Mouse (Mus musculus) hindbrain, embryonic 13.5 days (tissue): Measurements from ENCODE around the gene Xrcc1. TPM values are rescaled to one million over a fixed set of nuclear protein-coding genes. Genes with fewer than 3 reads are reported as not detected.

Experiments used
- ATAC-seq: fragments of 200-750 bp; cut with Nextera tagmentation; 2 replicates; pipeline ENCODE4 v1.8.0; 2017; ENCODE audit warnings: moderate TSS enrichment; ENCODE audit not compliant: low FRiP score
- H3K27ac ChIP-seq: fragments of 300-500 bp; sonication (generic); 2 replicates; pipeline ENCODE4 v1.5.1; 2015; ENCODE audit warnings: inconsistent platforms, mild to moderate bottlenecking, moderate library complexity
- H3K27me3 ChIP-seq: fragments of 300-500 bp; sonication (generic); 2 replicates; pipeline ENCODE4 v1.6.1; 2015; ENCODE audit warnings: mild to moderate bottlenecking, inconsistent platforms
- H3K36me3 ChIP-seq: fragments of 300-500 bp; sonication (generic); 2 replicates; pipeline ENCODE4 v1.6.1; 2015; ENCODE audit warnings: mild to moderate bottlenecking, inconsistent platforms
- H3K4me1 ChIP-seq: fragments of 300-500 bp; sonication (generic); replicated peaks from 2 replicates; pipeline ENCODE4 v1.6.1; 2015; ENCODE audit warnings: inconsistent platforms
- H3K4me2 ChIP-seq: fragments of 300-500 bp; sonication (generic); 2 replicates; pipeline ENCODE4 v1.6.1; 2015; ENCODE audit warnings: inconsistent platforms, mild to moderate bottlenecking, moderate library complexity
- H3K4me3 ChIP-seq: fragments of 300-500 bp; sonication (generic); 2 replicates; pipeline ENCODE4 v1.5.1; 2015; ENCODE audit warnings: mild to moderate bottlenecking, inconsistent platforms
- H3K9ac ChIP-seq: fragments of 300-500 bp; sonication (generic); 2 replicates; pipeline ENCODE4 v1.6.1; 2015; ENCODE audit warnings: mild to moderate bottlenecking, inconsistent platforms
- H3K9me3 ChIP-seq: fragments of 300-500 bp; sonication (generic); 2 replicates; pipeline ENCODE4 v1.6.1; 2016; ENCODE audit warnings: inconsistent platforms
- WGBS: fragments of 180-500 bp; shearing (Covaris S2); methylation state at CpG from one replicate; pipeline ENCODE4 v1.1.7; 2015; 5-methylcytosine and 5-hydroxymethylcytosine counted together
- polyA plus RNA-seq: library from polyadenylated mRNA; unstranded; fragments of >200 nt; fragmentation: Nextera tagmentation; extraction: Ambion mirVana; gene quantifications from 2 replicates; pipeline ENCODE4 v1.2.1, GENCODE M21; 2015

Gene Xrcc1
- polyA plus RNA-seq, 1 experiment from 2014 or later = 61.3 TPM

GRCm38 (mm10) chr7:24572455-24572854 is 26.4 kb downstream of the Xrcc1 start:
- Histone ChIP-seq H3K36me3 (peaks cover 38% of the 10 kb centered on the region), H3K4me2 (no peak overlapping the region), H3K27ac (no peak overlapping the region), H3K27me3 (no peaks in the 10 kb centered on the region), H3K9me3 (no peaks in the 10 kb centered on the region), H3K9ac (no peak overlapping the region), H3K4me1 (no peaks in the 10 kb centered on the region), H3K4me3 (no peak overlapping the region)
- ATAC-seq = no peak
- WGBS = 57% methylated on average over 5 of the region's 5 CpGs

GRCm38 (mm10) chr7:24574224-24574796 is 28.2 kb downstream of the Xrcc1 start:
- 63% methylated on average over 12 of the region's 12 CpGs for WGBS
- Histone ChIP-seq H3K4me1 (no peaks in the 10 kb centered on the region), H3K27ac (no peak overlapping the region), H3K4me2 (no peak overlapping the region), H3K4me3 (no peak overlapping the region), H3K36me3 (peaks cover 24% of the 10 kb centered on the region), H3K9ac (0 out of 2 replicates have a peak overlapping the region, but pooled peaks have one; percentile 10), H3K9me3 (no peaks in the 10 kb centered on the region), H3K27me3 (no peaks in the 10 kb centered on the region)
- no peak for ATAC-seq

GRCm38 (mm10) chr7:24577811-24578210 is 31.7 kb downstream of the Xrcc1 start:
- no peak for ATAC-seq
- Histone ChIP-seq H3K9me3 (no peaks in the 10 kb centered on the region), H3K4me1 (no peaks in the 10 kb centered on the region), H3K27ac (no peak overlapping the region), H3K27me3 (no peaks in the 10 kb centered on the region), H3K4me3 (no peak overlapping the region), H3K4me2 (no peak overlapping the region), H3K36me3 (no peaks in the 10 kb centered on the region; the same call in 1 of the 2 replicates), H3K9ac (no peak overlapping the region)
- WGBS = 94% methylated on average over 10 of the region's 10 CpGs

GRCm38 (mm10) chr7:24584876-24585275 is 38.8 kb downstream of the Xrcc1 start:
- Histone ChIP-seq H3K27ac (no peak overlapping the region), H3K4me1 (peaks cover 16% of the 10 kb centered on the region), H3K36me3 (no peaks in the 10 kb centered on the region), H3K4me2 (no peak overlapping the region), H3K9ac (no peak overlapping the region), H3K27me3 (peaks cover 31% of the 10 kb centered on the region), H3K9me3 (no peaks in the 10 kb centered on the region), H3K4me3 (no peak overlapping the region)
- no peak for ATAC-seq
- 88% methylated on average over 6 of the region's 6 CpGs for WGBS

- Histone ChIP-seq H3K9me3 (no peaks in the 10 kb centered on the region), H3K4me1 (peaks cover 16% of the 10 kb centered on the region), H3K36me3 (no peaks in the 10 kb centered on the region), H3K27ac (no peak overlapping the region), H3K4me2 (no peak overlapping the region), H3K9ac (no peak overlapping the region), H3K27me3 (peaks cover 31% of the 10 kb centered on the region), H3K4me3 (peak overlapping the region; percentile 5; the same call in 1 of the 2 replicates)
- no peak for ATAC-seq
- 45% methylated on average over 15 of the region's 16 CpGs for WGBS
Observed at GRCm38 (mm10) chr7:24585995-24586394, 39.9 kb downstream of the Xrcc1 start.

GRCm38 (mm10) chr7:24586828-24587227 is 40.7 kb downstream of the Xrcc1 start:
- H3K4me2 ChIP-seq = peak overlapping the region; percentile 62
- peak overlapping the region; percentile 89 for H3K9ac ChIP-seq
- no peaks in the 10 kb centered on the region for H3K9me3 ChIP-seq
- 9% methylated on average over 8 of the region's 8 CpGs for WGBS
- H3K4me1 ChIP-seq = peaks cover 16% of the 10 kb centered on the region
- peak; percentile 74 for ATAC-seq
- H3K4me3 ChIP-seq = peak overlapping the region; percentile 56
- H3K27me3 ChIP-seq = peaks cover 31% of the 10 kb centered on the region
- H3K27ac ChIP-seq = no peak overlapping the region
- H3K36me3 ChIP-seq = no peaks in the 10 kb centered on the region

GRCm38 (mm10) chr7:24587330-24588105 is 41.4 kb downstream of the Xrcc1 start, which contains the start of the genes Ethe1 and Zfp575:
Ethe1 (plus strand) TSS chr7:24587543.
Zfp575 (minus strand) TSS chr7:24587641.
- Histone ChIP-seq H3K9ac (peak within 1 kb of the TSS; percentile 89), H3K4me2 (peak within 1 kb of the TSS; percentile 62), H3K27me3 (peaks cover 31% of the 10 kb centered on the region), H3K4me1 (peaks cover 16% of the 10 kb centered on the region), H3K9me3 (no peaks in the 10 kb centered on the region), H3K4me3 (peak within 1 kb of the TSS; percentile 56), H3K27ac (peak within 1 kb of the TSS; percentile 70), H3K36me3 (no peaks in the 10 kb centered on the region)
- 7% methylated on average over 28 of the region's 30 CpGs for WGBS
- peak; percentile 80 for ATAC-seq

GRCm38 (mm10) chr7:24588336-24588735 is 42.2 kb downstream of the Xrcc1 start:
- H3K27ac ChIP-seq = no peak overlapping the region
- H3K4me3 ChIP-seq = no peak overlapping the region
- WGBS = 94% methylated on average over 13 of the region's 13 CpGs
- ATAC-seq = no peak
- H3K9ac ChIP-seq = no peak overlapping the region
- H3K27me3 ChIP-seq = peaks cover 31% of the 10 kb centered on the region
- no peaks in the 10 kb centered on the region for H3K9me3 ChIP-seq
- H3K36me3 ChIP-seq = no peaks in the 10 kb centered on the region
- H3K4me1 ChIP-seq = peaks cover 18% of the 10 kb centered on the region
- no peak overlapping the region for H3K4me2 ChIP-seq

- Histone ChIP-seq H3K9ac (no peak overlapping the region), H3K27me3 (peaks cover 22% of the 10 kb centered on the region), H3K4me2 (no peak overlapping the region), H3K4me3 (no peak overlapping the region), H3K36me3 (no peaks in the 10 kb centered on the region), H3K4me1 (peaks cover 25% of the 10 kb centered on the region), H3K9me3 (no peaks in the 10 kb centered on the region), H3K27ac (no peak overlapping the region)
- no peak for ATAC-seq
- 78% methylated on average over 5 of the region's 5 CpGs for WGBS
Observed at GRCm38 (mm10) chr7:24591735-24592134, 45.6 kb downstream of the Xrcc1 start.

GRCm38 (mm10) chr7:24592163-24592562 is 46.1 kb downstream of the Xrcc1 start:
- Histone ChIP-seq H3K27ac (no peak overlapping the region; the same call in 1 of the 2 replicates), H3K27me3 (peaks cover 19% of the 10 kb centered on the region), H3K4me3 (no peak overlapping the region), H3K4me1 (peaks cover 21% of the 10 kb centered on the region), H3K9ac (no peak overlapping the region), H3K9me3 (no peaks in the 10 kb centered on the region), H3K36me3 (no peaks in the 10 kb centered on the region), H3K4me2 (no peak overlapping the region)
- WGBS = 68% methylated on average over 4 of the region's 4 CpGs
- ATAC-seq = no peak

GRCm38 (mm10) chr7:24592781-24593180 is 46.7 kb downstream of the Xrcc1 start:
- no peaks in the 10 kb centered on the region for H3K9me3 ChIP-seq
- H3K4me1 ChIP-seq = peaks cover 16% of the 10 kb centered on the region
- no peak overlapping the region for H3K27ac ChIP-seq
- H3K4me3 ChIP-seq = no peak overlapping the region
- no peaks in the 10 kb centered on the region for H3K36me3 ChIP-seq
- no peak for ATAC-seq
- no peak overlapping the region for H3K9ac ChIP-seq
- no peak overlapping the region for H3K4me2 ChIP-seq
- WGBS = 82% methylated on average over 6 of the region's 6 CpGs
- H3K27me3 ChIP-seq = peaks cover 19% of the 10 kb centered on the region

- Histone ChIP-seq H3K4me3 (peak overlapping the region; percentile 64), H3K4me2 (peak overlapping the region; percentile 75), H3K27ac (no peak overlapping the region), H3K9me3 (no peaks in the 10 kb centered on the region), H3K27me3 (peaks cover 19% of the 10 kb centered on the region), H3K9ac (peak overlapping the region; percentile 83), H3K4me1 (peaks cover 15% of the 10 kb centered on the region), H3K36me3 (no peaks in the 10 kb centered on the region)
- peak; percentile 84 for ATAC-seq
- WGBS = 3% methylated on average over 38 of the region's 39 CpGs
Observed at GRCm38 (mm10) chr7:24593621-24594308, 47.7 kb downstream of the Xrcc1 start.
